In the genomic region with DNA sequence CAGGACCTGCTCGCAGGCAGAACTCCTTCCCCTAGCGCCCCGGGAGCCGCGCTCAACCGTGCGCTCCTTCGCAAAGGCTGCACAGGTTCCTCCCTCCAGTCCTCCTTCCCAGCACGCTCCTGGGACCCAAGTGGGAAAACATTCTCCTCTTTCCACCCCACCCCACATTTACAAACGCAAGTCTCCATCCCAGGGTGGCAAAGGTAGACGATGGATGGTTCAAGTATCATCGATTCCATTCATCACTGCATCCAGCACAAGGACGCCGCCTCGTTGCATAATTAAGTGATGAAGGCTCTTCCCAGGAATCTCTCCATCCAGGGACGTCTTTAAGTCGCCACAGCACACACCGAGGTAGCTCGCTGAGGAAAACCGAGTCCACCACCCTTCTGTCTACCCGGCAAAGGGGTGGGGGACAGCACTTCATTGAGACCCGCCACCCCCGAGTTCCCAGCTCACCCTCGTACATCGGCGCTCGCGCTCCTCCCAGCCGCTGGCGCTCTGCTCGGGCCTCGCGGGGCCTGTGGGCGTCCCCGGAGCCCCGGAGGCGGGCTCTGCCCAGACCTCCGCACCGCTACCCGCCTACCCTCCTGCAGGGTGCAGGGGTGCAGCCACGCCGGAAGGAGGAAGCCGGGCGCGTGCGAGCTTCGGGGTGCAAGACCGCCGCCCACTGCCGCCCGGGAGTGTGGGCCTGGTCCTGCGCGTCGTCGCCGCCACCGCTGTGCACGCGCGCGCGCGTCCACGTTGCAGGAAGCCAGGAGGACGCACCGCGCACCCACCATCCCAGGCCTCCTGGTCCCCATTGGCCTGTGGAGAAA, we compare ENCODE assay signal across 8 mouse cellular contexts. TPM values are rescaled to one million over a fixed set of nuclear protein-coding genes. Genes with fewer than 3 reads are reported as not detected.
DNase-seq lines count a peak whose midpoint lies in the region; ATAC-seq and TF ChIP-seq lines count a peak whose summit lies in the region.

Gene Chst10 (minus strand): TSS at position 731 of the 818 bp plus-strand sequence.

- H3K27me3 ChIP-seq in embryonic facial prominence, embryonic 11.5 days (ENCODE audit: control insufficient read depth, insufficient read depth, low read length): no peaks in the 10 kb centered on the region
- no peaks in the 10 kb centered on the region; the same call in none of the 2 replicates for H3K27me3 ChIP-seq in intestine, postnatal 0 days (replicated peaks; ENCODE audit: control insufficient read depth, insufficient read depth, low read length)
- H3K27me3 ChIP-seq in midbrain, embryonic 11.5 days (ENCODE audit: control insufficient read depth, insufficient read depth, low read length): 0 out of 2 replicates have a peak, but pooled peaks cover 2% of the 10 kb centered on the region
- peaks cover 13% of the 10 kb centered on the region; the same call in 1 of the 2 replicates for H3K27me3 ChIP-seq in small intestine, adult 2 months (ENCODE audit: control insufficient read depth, insufficient read depth, low read length)

- peak; percentile 78 for DNase-seq in adrenal gland, postnatal 14 days
- DNase-seq in embryonic facial prominence, embryonic 11.5 days (ENCODE audit: low spot score): peak; percentile 82
- DNase-seq in heart, adult 11 months: peak; percentile 95
- DNase-seq in left cerebral cortex, postnatal 4 days: peak; percentile 82
- DNase-seq in midbrain, embryonic 11.5 days (ENCODE audit: low spot score, missing footprints): peak; percentile 98
- no peak for DNase-seq in MN1 (ENCODE audit: low spot score)

- no peak within 1 kb of the TSS for H3K27ac ChIP-seq in embryonic facial prominence, embryonic 11.5 days (replicated peaks; ENCODE audit: low read depth, low read length)
- H3K27ac ChIP-seq in intestine, postnatal 0 days (ENCODE audit: low read depth, low read length): no peak within 1 kb of the TSS
- peak within 1 kb of the TSS; percentile 40; the same call in 1 of the 2 replicates for H3K27ac ChIP-seq in midbrain, embryonic 11.5 days (ENCODE audit: low read depth, low read length)
- H3K27ac ChIP-seq in small intestine, adult 2 months (ENCODE audit: insufficient read depth, low read depth, low read length): no peak within 1 kb of the TSS

- H3K36me3 ChIP-seq in embryonic facial prominence, embryonic 11.5 days (replicated peaks; ENCODE audit: control insufficient read depth, insufficient read depth, low read depth, low read length): no peaks in the 10 kb centered on the region
- H3K36me3 ChIP-seq in intestine, postnatal 0 days (ENCODE audit: control insufficient read depth, insufficient read depth): no peaks in the 10 kb centered on the region
- H3K36me3 ChIP-seq in midbrain, embryonic 11.5 days (ENCODE audit: control insufficient read depth, insufficient read depth, low read length): no peaks in the 10 kb centered on the region
- H3K36me3 ChIP-seq in small intestine, adult 2 months (ENCODE audit: control insufficient read depth, insufficient read depth, low read length): no peaks in the 10 kb centered on the region

- ATAC-seq in embryonic facial prominence, embryonic 11.5 days (replicated peaks; ENCODE audit: insufficient number of reproducible peaks, low FRiP score, low TSS enrichment, low read depth): peak; percentile 89
- ATAC-seq in intestine, postnatal 0 days: peak; percentile 59; the same call in 1 of the 2 replicates
- peak; percentile 93 for ATAC-seq in midbrain, embryonic 11.5 days (ENCODE audit: low FRiP score)

- peak within 1 kb of the TSS; percentile 72 for H3K4me2 ChIP-seq in embryonic facial prominence, embryonic 11.5 days (ENCODE audit: low read depth, low read length)
- peak within 1 kb of the TSS; percentile 93 for H3K4me2 ChIP-seq in intestine, postnatal 0 days (replicated peaks; ENCODE audit: low read depth)
- H3K4me2 ChIP-seq in midbrain, embryonic 11.5 days: peak within 1 kb of the TSS; percentile 73

- TF ChIP-seq POLR2A in small intestine, adult 2 months (IDR thresholded peaks at IDR 0.05; ENCODE audit: low read depth, low read length): no peak

- H3K9ac ChIP-seq in embryonic facial prominence, embryonic 11.5 days (replicated peaks; ENCODE audit: low read length): peak within 1 kb of the TSS; percentile 69
- H3K9ac ChIP-seq in intestine, postnatal 0 days (ENCODE audit: low read depth, low read length): peak within 1 kb of the TSS; percentile 26
- H3K9ac ChIP-seq in midbrain, embryonic 11.5 days (ENCODE audit: low read length): peak within 1 kb of the TSS; percentile 79

- H3K9me3 ChIP-seq in embryonic facial prominence, embryonic 11.5 days (replicated peaks; ENCODE audit: control insufficient read depth, low read length): no peaks in the 10 kb centered on the region
- no peaks in the 10 kb centered on the region for H3K9me3 ChIP-seq in intestine, postnatal 0 days (ENCODE audit: control insufficient read depth)
- H3K9me3 ChIP-seq in midbrain, embryonic 11.5 days (ENCODE audit: control insufficient read depth, low read length): no peaks in the 10 kb centered on the region

- H3K4me3 ChIP-seq in embryonic facial prominence, embryonic 11.5 days (ENCODE audit: low read depth, low read length): peak within 1 kb of the TSS; percentile 59
- H3K4me3 ChIP-seq in intestine, postnatal 0 days (ENCODE audit: low read depth, low read length): peak within 1 kb of the TSS; percentile 60
- peak within 1 kb of the TSS; percentile 65 for H3K4me3 ChIP-seq in midbrain, embryonic 11.5 days (ENCODE audit: low read depth, low read length)
- H3K4me3 ChIP-seq in small intestine, adult 2 months (ENCODE audit: low read depth, low read length): peak within 1 kb of the TSS; percentile 70

- WGBS in embryonic facial prominence, embryonic 11.5 days: under 1% methylated on average over 67 of the region's 67 CpGs
- WGBS in intestine, postnatal 0 days: under 1% methylated on average over 67 of the region's 67 CpGs
- WGBS in midbrain, embryonic 11.5 days: 1% methylated on average over 64 of the region's 67 CpGs
- WGBS in small intestine, adult 2 months: 1% methylated on average over 67 of the region's 67 CpGs

- no peak; the same call in 1 of the 2 replicates for TF ChIP-seq CTCF in intestine, postnatal 0 days (IDR thresholded peaks at IDR 0.05; ENCODE audit: low read depth)
- no peak for TF ChIP-seq CTCF in small intestine, adult 2 months (IDR thresholded peaks at IDR 0.05; ENCODE audit: extremely low read depth, insufficient read length, insufficient replicate concordance, low read depth, low read length)

- intact Hi-C loops in left cerebral cortex, postnatal 4 days (cut with DNase I): loop anchor here (10.0 kb wide), 1 partner anchor 87 kb away; the partner anchor contains the start of gene Pdcl3

- H3K4me1 ChIP-seq in embryonic facial prominence, embryonic 11.5 days (ENCODE audit: control insufficient read depth, insufficient read depth, low read length): no peaks in the 10 kb centered on the region
- no peaks in the 10 kb centered on the region for H3K4me1 ChIP-seq in intestine, postnatal 0 days (replicated peaks; ENCODE audit: control insufficient read depth, insufficient read depth, low read length)
- peaks cover 5% of the 10 kb centered on the region; the same call in 1 of the 2 replicates for H3K4me1 ChIP-seq in midbrain, embryonic 11.5 days (ENCODE audit: control insufficient read depth, insufficient read depth, low read length)
- H3K4me1 ChIP-seq in small intestine, adult 2 months (ENCODE audit: control insufficient read depth, insufficient read depth, insufficient read length, low read length): peaks cover 4% of the 10 kb centered on the region; the same call in 1 of the 2 replicates

RNA-seq across cellular contexts. Expression of gene Chst10, which starts in this region (rescaled TPM):
- total RNA-seq in adrenal gland, postnatal 14 days (2021): 1.4 and 2.1 TPM in 2 replicates
- 10.8 and 11.2 TPM in 2 replicates for polyA plus RNA-seq in embryonic facial prominence, embryonic 11.5 days (2014; fragmentation: Nextera tagmentation; extraction: Ambion mirVana)
- polyA plus RNA-seq in intestine, postnatal 0 days (2015; fragmentation: Nextera tagmentation; extraction: Ambion mirVana): 0.93 and 1.4 TPM in 2 replicates
- total RNA-seq in left cerebral cortex, postnatal 4 days (2021): 10 to 100 TPM; 67.4 to 68.4 TPM
- 24.7 and 26.9 TPM in 2 replicates for polyA plus RNA-seq in midbrain, embryonic 11.5 days (2014; fragmentation: Nextera tagmentation; extraction: Ambion mirVana)
- 0.43 and 1.2 TPM in 2 replicates for polyA plus RNA-seq in small intestine, adult 2 months (2012; rRNA removed)

Comparison
In these comparisons a context has a peak if more than half of its experiments do, and no peak if none do; other contexts are left out.
1. RNA of gene Chst10 (total RNA-seq): 67.4 to 68.4 TPM in left cerebral cortex, postnatal 4 days; 1.4 to 2.1 TPM in adrenal gland, postnatal 14 days; every median in the first group is over 10 times any median in the second.
2. H3K9ac ChIP-seq: peak in every context shown above with its lines; median percentile 79 in midbrain, embryonic 11.5 days; 69 in embryonic facial prominence, embryonic 11.5 days; 26 in intestine, postnatal 0 days.
3. Peak in every context shown above with its lines, with median percentiles within 50 percentile points of each other: ATAC-seq, H3K4me2 ChIP-seq and H3K4me3 ChIP-seq.